Mouse (Mus musculus) lung, embryonic 15.5 days (tissue): Measurements from ENCODE around the gene Gm48552. TPM values are rescaled to one million over a fixed set of nuclear protein-coding genes. Genes with fewer than 3 reads are reported as not detected.

Experiments
- ATAC-seq: fragments of 200-750 bp; cut with Nextera tagmentation; 2 replicates; pipeline ENCODE4 v1.8.0; 2017; ENCODE audit warnings: moderate number of reproducible peaks, borderline replicate concordance; ENCODE audit not compliant: low FRiP score, low TSS enrichment; ENCODE audit errors: extremely low read depth
- H3K27ac ChIP-seq: fragments of 300-500 bp; sonication (generic); 2 replicates; pipeline ENCODE4 v1.5.1; 2015; ENCODE audit warnings: moderate library complexity, mild to moderate bottlenecking, inconsistent platforms
- H3K27me3 ChIP-seq: fragments of 300-500 bp; sonication (generic); 2 replicates; pipeline ENCODE4 v1.6.1; 2015; ENCODE audit warnings: inconsistent platforms
- H3K36me3 ChIP-seq: fragments of 300-500 bp; sonication (generic); 2 replicates; pipeline ENCODE4 v1.6.1; 2015; ENCODE audit warnings: inconsistent platforms
- H3K4me1 ChIP-seq: fragments of 300-500 bp; sonication (generic); 2 replicates; pipeline ENCODE4 v1.6.1; 2015; ENCODE audit warnings: inconsistent platforms
- H3K4me2 ChIP-seq: fragments of 300-500 bp; sonication (generic); 2 replicates; pipeline ENCODE4 v1.6.1; 2015; ENCODE audit warnings: inconsistent platforms, mild to moderate bottlenecking, moderate library complexity
- H3K4me3 ChIP-seq: fragments of 300-500 bp; sonication (generic); 2 replicates; pipeline ENCODE4 v1.5.1; 2015; ENCODE audit warnings: mild to moderate bottlenecking, inconsistent platforms
- H3K9ac ChIP-seq: fragments of 300-500 bp; sonication (generic); 2 replicates; pipeline ENCODE4 v1.6.1; 2015; ENCODE audit warnings: inconsistent platforms
- H3K9me3 ChIP-seq: fragments of 300-500 bp; sonication (generic); 2 replicates; pipeline ENCODE4 v1.6.1; 2016; ENCODE audit warnings: inconsistent platforms
- WGBS: fragments of 180-500 bp; shearing (Covaris S2); methylation state at CpG from one replicate; pipeline ENCODE4 v1.1.7; 2015; 5-methylcytosine and 5-hydroxymethylcytosine counted together
- polyA plus RNA-seq: library from polyadenylated mRNA; unstranded; fragments of >200 nt; fragmentation: Nextera tagmentation; extraction: Ambion mirVana; gene quantifications from 2 replicates; pipeline ENCODE4 v1.2.1, GENCODE M21; 2015

Gm48552 gene
- 0.45 and 2.3 TPM in 2 replicates for polyA plus RNA-seq

DNA sequence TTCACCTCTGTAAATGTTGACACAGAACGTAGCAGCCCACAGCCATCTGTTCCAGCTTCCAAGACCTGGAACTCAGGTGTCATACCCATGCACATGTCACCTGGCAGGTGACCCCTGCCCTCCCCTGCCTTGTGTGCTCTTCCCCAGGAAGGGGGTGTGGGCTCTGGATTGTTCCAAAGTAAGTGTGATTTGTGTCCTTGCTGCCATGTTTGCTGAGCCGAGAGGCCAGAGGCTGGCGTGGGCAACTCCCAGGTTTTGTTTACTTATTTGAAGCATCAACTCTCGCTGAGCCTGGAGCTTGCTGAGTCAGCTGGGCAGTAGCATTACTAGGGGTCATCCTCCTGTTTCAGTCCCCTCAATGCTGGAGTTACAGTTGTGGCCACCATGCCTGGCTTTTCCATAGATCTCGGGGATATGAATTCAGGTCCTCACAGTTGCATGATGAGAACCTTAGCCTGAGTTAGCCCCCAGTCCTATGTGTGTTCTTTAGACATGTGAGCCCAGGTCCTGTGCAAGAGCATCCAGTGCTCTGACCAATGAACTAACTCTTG lies at the start of gene Gm48552:
TSS of gene Gm48552 (plus strand) at position 501 of the 551 bp plus-strand sequence.
- H3K9ac ChIP-seq, result peak within 1 kb of the TSS; percentile 15; the same call in 1 of the 2 replicates
- H3K4me1 ChIP-seq, result peaks cover 37% of the 10 kb centered on the region
- H3K9me3 ChIP-seq, result no peaks in the 10 kb centered on the region
- H3K4me2 ChIP-seq, result no peak within 1 kb of the TSS
- no peak within 1 kb of the TSS for H3K4me3 ChIP-seq
- 44% methylated on average over 5 of the region's 5 CpGs for WGBS
- H3K36me3 ChIP-seq, result peaks cover 27% of the 10 kb centered on the region
- H3K27ac ChIP-seq, result peak within 1 kb of the TSS; percentile 9; the same call in 1 of the 2 replicates
- no peaks in the 10 kb centered on the region for H3K27me3 ChIP-seq
- no peak for ATAC-seq

DNA sequence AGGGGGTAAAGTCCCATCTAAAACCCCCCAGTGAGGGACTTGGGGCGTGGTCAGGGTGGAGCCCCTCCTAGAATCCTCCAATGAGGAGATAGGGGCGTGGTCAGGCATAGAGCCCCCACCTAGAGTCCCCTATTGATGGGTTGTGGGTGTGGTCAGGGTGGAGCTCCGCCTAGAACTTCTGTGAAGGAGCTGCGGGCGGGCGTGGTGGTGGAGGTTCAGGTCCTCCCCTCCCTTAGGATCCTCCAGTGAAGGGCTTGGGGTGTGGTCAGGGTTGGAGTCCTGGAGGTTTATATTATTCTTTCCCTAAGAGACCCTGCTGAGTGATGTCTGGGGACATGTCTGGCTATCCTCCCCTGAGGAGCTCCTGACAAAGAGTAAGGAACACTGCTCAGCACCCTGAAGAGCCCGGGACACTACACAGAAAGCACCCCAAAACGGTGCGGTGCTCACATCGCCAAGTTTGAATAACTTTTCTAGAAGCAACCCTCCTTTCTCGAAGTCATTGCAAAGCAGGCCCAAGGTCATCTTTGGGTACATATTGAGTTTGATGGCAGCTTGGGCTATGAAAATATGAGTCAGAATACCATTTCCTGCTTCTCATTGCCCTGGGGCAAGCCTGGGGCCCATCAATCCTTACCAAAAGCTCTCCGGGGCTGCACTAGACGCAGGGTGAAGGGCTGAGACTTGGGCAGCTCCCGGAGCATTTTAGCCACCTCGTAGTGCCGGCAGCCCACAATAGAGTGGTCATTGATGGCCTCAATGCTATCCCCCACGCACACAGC lies 48.1 kb upstream of the Gm48552 start:
- 41% methylated on average over 17 of the region's 17 CpGs for WGBS
- peaks cover 42% of the 10 kb centered on the region for H3K27me3 ChIP-seq
- H3K4me3 ChIP-seq, result no peak overlapping the region
- H3K9me3 ChIP-seq, result no peaks in the 10 kb centered on the region
- peaks cover 12% of the 10 kb centered on the region for H3K4me1 ChIP-seq
- no peak overlapping the region for H3K9ac ChIP-seq
- H3K36me3 ChIP-seq, result no peaks in the 10 kb centered on the region
- H3K4me2 ChIP-seq, result no peak overlapping the region
- H3K27ac ChIP-seq, result no peak overlapping the region
- no peak for ATAC-seq

DNA sequence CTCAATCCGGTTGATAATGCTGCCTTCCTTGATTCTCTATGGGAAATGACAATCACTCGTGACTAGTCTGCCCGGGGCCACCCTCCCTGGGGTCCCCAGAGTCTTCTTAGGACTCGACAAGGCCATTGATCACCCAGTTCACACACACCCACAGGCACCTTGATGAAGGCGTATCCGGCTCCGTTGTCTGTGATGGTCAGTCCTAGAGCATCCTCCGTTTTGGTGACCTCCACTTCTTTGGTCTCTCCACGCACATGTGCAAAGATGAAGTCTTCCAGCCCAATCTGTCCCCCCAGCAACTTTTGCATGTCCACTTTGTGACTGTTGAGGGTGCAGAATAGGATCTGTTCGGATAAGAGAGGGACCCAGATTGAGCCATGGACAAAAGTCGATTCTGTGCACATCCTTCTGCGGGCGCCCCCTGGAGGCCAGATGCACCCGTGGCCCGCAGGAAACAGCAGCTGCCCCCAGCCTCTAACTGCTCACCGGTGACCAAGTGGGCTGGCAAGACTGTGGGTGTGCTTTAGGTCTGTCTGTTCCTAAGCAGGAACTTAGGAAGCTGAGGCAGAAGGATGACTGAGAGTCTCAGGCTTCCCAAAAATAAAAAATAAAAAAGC lies 47.4 kb upstream of the Gm48552 start:
- H3K27ac ChIP-seq, result no peak overlapping the region
- no peaks in the 10 kb centered on the region for H3K36me3 ChIP-seq
- 30% methylated on average over 16 of the region's 16 CpGs for WGBS
- no peaks in the 10 kb centered on the region for H3K9me3 ChIP-seq
- no peak overlapping the region for H3K9ac ChIP-seq
- peaks cover 42% of the 10 kb centered on the region for H3K27me3 ChIP-seq
- peaks cover 8% of the 10 kb centered on the region for H3K4me1 ChIP-seq
- no peak overlapping the region for H3K4me2 ChIP-seq
- ATAC-seq, result no peak
- no peak overlapping the region for H3K4me3 ChIP-seq

DNA sequence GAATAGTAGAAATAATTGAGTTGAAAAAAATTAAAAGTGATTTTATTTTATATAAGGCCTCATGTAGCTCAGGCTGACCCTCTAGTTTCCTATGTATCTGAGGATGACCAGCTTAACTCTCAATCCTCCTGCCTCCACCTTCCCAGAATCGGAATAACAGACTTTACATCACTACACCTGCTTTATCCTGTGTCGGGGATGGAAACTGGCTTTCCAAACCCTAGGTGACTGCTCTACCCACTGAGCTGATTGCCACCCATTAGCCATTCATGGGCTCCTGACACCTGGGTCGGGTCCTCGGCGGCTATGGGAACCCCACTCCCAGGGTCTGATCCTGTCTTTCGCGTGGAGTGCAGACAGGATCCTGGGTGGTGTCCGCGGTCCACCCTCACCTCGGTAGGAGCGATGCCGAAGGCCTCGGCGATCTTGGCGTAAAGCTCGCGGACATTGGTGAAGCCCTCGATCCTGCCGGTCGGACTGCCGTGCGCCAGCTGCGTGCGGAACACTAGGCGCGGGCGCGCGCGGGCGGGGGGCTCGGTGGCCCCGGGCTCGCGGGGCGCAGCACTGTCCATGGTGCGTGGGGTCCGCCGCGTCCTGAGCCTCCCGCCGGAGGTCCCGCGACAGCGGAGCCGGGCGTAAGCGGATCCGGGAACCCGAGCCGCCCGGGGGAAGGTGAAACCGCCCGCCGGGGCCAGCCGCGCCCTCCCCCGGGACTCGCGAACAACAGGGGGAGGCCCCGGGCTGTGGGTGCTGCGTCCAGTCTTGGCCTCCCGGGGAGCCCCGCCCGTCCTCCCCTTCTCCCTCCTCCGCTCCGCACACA lies 45.9 kb upstream of the Gm48552 start, which contains the start of gene Gipc3:
TSS of gene Gipc3 (minus strand) at position 581 of the 820 bp plus-strand sequence.
- ATAC-seq, result no peak
- peak within 1 kb of the TSS; percentile 40 for H3K9ac ChIP-seq
- 0 out of 2 replicates have a peak, but pooled peaks cover 4% of the 10 kb centered on the region for H3K36me3 ChIP-seq
- no peaks in the 10 kb centered on the region for H3K9me3 ChIP-seq
- H3K4me2 ChIP-seq, result peak within 1 kb of the TSS; percentile 82
- 3% methylated on average over 67 of the region's 67 CpGs for WGBS
- H3K27ac ChIP-seq, result no peak within 1 kb of the TSS
- H3K4me3 ChIP-seq, result peak within 1 kb of the TSS; percentile 41
- H3K27me3 ChIP-seq, result peaks cover 42% of the 10 kb centered on the region
- H3K4me1 ChIP-seq, result peaks cover 17% of the 10 kb centered on the region

DNA sequence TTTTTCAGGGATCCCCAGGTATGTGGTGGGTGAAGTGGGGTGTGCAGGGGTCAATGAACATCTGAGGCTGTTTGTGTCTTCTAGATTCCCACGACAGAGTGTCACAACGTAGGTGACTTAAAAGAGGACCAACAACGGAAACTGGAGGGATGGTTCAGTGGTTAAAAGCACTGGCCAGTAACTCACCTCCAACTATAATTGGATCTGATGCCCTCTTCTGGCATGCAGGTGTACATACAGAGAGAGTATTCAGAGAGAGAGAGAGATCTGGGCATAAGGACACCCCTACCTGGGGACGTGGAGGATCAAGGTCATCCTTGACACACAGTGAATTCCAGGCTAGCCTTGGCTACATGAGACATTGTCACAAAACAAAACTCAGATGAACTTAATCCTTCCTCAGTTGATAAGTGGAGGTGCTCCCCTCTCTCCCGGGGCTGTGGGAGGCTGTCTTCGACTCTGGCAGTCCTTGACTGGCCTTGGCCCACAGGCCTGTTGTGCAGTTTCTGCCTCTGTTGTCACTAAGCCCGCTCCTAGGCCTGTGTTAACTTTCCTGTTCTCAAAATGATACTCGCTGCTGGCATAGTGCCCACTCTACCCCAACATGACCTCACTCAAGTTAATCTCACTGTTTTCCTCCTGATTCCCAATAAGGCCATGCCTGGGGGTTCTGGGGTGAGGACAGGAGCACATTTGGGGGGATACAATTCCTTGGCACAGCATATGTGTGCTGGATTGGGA lies 44.2 kb upstream of the Gm48552 start:
- Histone ChIP-seq H3K36me3 (0 out of 2 replicates have a peak, but pooled peaks cover 4% of the 10 kb centered on the region), H3K27me3 (peaks cover 38% of the 10 kb centered on the region), H3K4me1 (peaks cover 26% of the 10 kb centered on the region), H3K4me3 (no peak overlapping the region), H3K9ac (no peak overlapping the region), H3K4me2 (no peak overlapping the region), H3K27ac (no peak overlapping the region), H3K9me3 (no peaks in the 10 kb centered on the region)
- no peak for ATAC-seq
- 43% methylated on average over 8 of the region's 8 CpGs for WGBS

DNA sequence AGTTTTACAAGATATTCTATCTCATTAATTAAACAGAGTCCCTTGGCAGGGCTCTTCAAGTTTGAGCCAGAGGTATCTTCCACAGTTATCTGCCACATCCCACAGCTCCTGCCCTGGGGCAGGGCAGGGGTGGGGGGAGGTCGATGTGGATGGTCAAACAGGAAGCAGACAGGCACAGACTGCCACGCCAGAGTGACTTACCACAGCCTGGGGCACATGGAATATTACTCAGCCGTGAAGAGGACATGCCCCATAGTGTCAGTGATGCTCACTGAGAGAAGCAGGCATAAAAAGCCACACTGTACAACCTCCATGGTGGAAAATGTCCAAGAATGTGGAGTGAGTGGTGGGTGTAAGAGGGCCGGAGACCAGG lies 43.7 kb upstream of the Gm48552 start:
- no peak for ATAC-seq
- Histone ChIP-seq H3K27ac (no peak overlapping the region), H3K27me3 (peaks cover 38% of the 10 kb centered on the region), H3K4me1 (peaks cover 30% of the 10 kb centered on the region), H3K9me3 (no peaks in the 10 kb centered on the region), H3K9ac (no peak overlapping the region), H3K36me3 (0 out of 2 replicates have a peak, but pooled peaks cover 4% of the 10 kb centered on the region), H3K4me2 (no peak overlapping the region), H3K4me3 (no peak overlapping the region)
- 88% methylated on average over 4 of the region's 4 CpGs for WGBS

DNA sequence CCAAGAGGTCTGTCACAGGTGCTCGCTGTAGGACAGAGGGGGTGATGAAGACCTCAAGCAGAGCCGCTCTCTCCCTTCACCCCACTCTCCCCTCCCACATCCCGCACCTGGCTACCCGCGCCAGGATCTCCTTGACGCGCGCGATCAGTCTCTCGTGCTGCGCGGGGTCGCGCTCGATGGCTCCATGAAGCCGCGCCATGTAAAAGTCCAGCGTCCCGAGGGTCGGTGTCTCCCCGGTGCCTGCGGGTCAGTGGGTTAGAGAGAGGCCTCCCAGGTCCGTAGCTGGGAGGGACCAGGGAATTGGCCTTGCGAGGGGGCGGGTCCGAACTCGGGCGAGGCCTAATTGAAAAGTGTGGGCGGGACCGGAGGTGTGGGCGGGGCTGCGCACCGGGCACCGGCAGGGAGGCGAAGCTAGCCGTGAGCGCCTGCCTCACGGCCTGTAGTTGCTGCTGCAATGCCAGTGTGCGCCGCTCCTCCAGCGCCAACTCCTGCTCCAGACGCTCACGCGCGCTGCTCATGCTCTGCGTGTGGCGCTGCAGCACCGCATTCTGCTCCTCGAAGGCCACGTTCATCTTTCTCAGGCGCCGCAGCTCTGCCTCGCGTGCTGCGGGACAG lies 42.2 kb upstream of the Gm48552 start:
- no peak for ATAC-seq
- Histone ChIP-seq H3K9ac (0 out of 2 replicates have a peak overlapping the region, but pooled peaks have one; percentile 12), H3K36me3 (0 out of 2 replicates have a peak, but pooled peaks cover 4% of the 10 kb centered on the region), H3K4me2 (peak overlapping the region; percentile 56), H3K9me3 (no peaks in the 10 kb centered on the region), H3K27me3 (peaks cover 35% of the 10 kb centered on the region), H3K4me3 (peak overlapping the region; percentile 29), H3K27ac (peak overlapping the region; percentile 57; the same call in 1 of the 2 replicates), H3K4me1 (peaks cover 35% of the 10 kb centered on the region)
- WGBS, result 10% methylated on average over 53 of the region's 55 CpGs

DNA sequence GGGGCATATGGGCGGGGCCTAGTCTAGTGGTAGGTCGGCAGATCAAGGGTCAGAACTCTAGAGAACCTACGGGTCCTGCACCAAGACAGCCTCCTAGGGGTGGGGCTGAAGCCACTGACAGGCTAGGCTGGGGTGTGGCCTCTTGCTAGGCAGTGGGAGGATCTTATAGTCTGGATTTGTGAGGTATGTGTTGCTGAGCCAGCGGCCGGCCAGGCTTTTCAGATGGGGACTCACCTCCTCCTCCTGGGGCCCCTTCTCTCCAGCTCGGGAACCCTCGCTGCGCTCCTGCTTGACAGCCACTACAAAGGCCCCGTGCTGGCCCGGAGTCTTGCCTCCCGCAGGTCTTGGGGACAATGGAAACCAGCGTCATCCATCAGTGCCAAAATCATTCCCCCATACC lies 39.7 kb upstream of the Gm48552 start:
- Histone ChIP-seq H3K27ac (peak overlapping the region; percentile 70; the same call in 1 of the 2 replicates), H3K4me1 (peaks cover 30% of the 10 kb centered on the region), H3K9me3 (no peaks in the 10 kb centered on the region), H3K9ac (peak overlapping the region; percentile 83), H3K27me3 (peaks cover 10% of the 10 kb centered on the region), H3K36me3 (0 out of 2 replicates have a peak, but pooled peaks cover 4% of the 10 kb centered on the region), H3K4me2 (peak overlapping the region; percentile 79), H3K4me3 (peak overlapping the region; percentile 86)
- WGBS, result 7% methylated on average over 12 of the region's 12 CpGs
- no peak for ATAC-seq

DNA sequence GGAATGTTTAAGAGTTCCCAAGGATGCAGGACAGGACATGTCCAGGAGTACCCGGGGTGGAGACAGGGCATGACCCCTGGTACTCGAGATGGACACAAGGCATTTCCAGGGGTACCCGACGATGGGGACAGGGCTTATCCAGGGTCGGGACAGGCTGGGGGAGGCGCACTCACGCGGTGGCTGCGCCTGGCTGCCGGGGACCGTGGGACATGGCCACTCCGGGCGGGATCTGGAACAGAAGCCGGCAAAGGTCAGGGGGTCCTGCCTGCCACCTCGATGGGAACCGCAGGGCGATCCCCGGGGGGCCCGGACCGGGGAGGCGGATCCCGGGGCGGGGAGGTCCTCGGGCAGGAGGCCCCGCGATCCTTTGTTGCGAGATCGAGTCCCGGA lies 38.8 kb upstream of the Gm48552 start:
- Histone ChIP-seq H3K27me3 (peaks cover 3% of the 10 kb centered on the region; the same call in 1 of the 2 replicates), H3K9me3 (no peaks in the 10 kb centered on the region), H3K27ac (peak overlapping the region; percentile 70), H3K4me1 (peaks cover 30% of the 10 kb centered on the region), H3K4me3 (peak overlapping the region; percentile 86), H3K4me2 (peak overlapping the region; percentile 79), H3K36me3 (0 out of 2 replicates have a peak, but pooled peaks cover 4% of the 10 kb centered on the region), H3K9ac (peak overlapping the region; percentile 83)
- peak; percentile 16 for ATAC-seq
- WGBS, result 0% methylated on average over 29 of the region's 29 CpGs

DNA sequence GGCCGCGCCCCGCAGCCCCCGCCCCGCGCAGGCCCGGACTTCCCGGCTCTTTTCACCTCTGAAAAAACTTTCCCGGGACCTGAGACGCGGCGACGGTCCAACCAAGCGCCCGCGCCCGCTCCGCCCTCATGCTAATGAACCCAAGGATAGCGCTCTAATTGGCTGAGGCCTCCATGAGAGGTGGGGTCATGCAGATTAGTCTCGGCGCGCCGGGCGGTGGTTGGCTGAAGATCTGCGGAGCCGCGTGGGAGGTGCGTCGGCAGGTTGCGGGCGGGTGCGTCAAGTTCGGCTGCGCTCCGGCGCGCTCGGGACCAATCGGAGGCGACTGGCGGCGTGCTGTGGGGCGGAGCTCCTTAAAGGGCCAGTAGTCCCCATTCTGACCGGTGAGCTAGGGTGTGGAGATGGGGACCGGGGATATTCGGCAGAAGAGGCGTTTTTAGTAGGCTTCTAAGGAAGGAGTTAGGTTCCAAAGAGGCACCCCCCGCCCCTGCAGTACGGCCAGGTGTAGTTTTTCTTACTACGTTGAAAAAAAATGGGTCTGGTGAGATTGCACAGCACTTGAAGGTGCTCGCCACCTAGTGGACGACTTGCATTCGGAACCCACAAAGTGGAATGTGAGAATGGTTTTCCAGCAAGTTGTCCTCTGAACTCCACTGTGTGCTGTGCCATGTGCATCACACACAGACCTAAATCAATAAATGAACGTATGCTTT lies 38.3 kb upstream of the Gm48552 start, which contains the start of gene Hmg20b:
TSS of gene Hmg20b (minus strand) at position 130 of the 713 bp plus-strand sequence.
- under 1% methylated on average over 54 of the region's 54 CpGs for WGBS
- peak within 1 kb of the TSS; percentile 86 for H3K4me3 ChIP-seq
- ATAC-seq, result peak; percentile 93

More for the DNA sequence above, 38.3 kb upstream of the Gm48552 start, which contains the start of gene Hmg20b:
- H3K9ac ChIP-seq, result peak within 1 kb of the TSS; percentile 83
- H3K4me1 ChIP-seq, result peaks cover 30% of the 10 kb centered on the region
- H3K27me3 ChIP-seq, result no peaks in the 10 kb centered on the region
- H3K27ac ChIP-seq, result peak within 1 kb of the TSS; percentile 73
- 0 out of 2 replicates have a peak, but pooled peaks cover 4% of the 10 kb centered on the region for H3K36me3 ChIP-seq
- no peaks in the 10 kb centered on the region for H3K9me3 ChIP-seq
- H3K4me2 ChIP-seq, result peak within 1 kb of the TSS; percentile 79
